Comparison of ENCODE assay signal across 32 mouse cellular contexts in genomic region chr10:106038497-106038896, GRCm38 (mm10).
"Had no signal": no experiment of that assay in that cellular context is flagged by ENCODE, and none has a peak within 500 bp of the region (broad histone marks: within the 10 kb centered on the region; RNA-seq: fewer than 3 reads in every experiment).

No protein-coding gene starts in this region.

- ATAC-seq: liver, embryonic 12.5 days; liver, postnatal 0 days; lung, postnatal 0 days; midbrain, embryonic 13.5 days; midbrain, embryonic 15.5 days; midbrain, embryonic 16.5 days had no signal

- H3K27ac ChIP-seq: limb, embryonic 10.5 days; limb, embryonic 12.5 days; limb, embryonic 13.5 days; limb, embryonic 15.5 days; liver, embryonic 12.5 days; liver, embryonic 13.5 days; liver, embryonic 14.5 days; liver, embryonic 15.5 days; lung, embryonic 15.5 days; macrophage; midbrain, embryonic 10.5 days; midbrain, embryonic 12.5 days; midbrain, embryonic 13.5 days; midbrain, embryonic 15.5 days; neural tube, embryonic 12.5 days; neural tube, embryonic 13.5 days had no signal

- H3K4me2 ChIP-seq: limb, embryonic 12.5 days; limb, embryonic 13.5 days; limb, embryonic 15.5 days; liver, embryonic 11.5 days; liver, embryonic 12.5 days; liver, embryonic 13.5 days; liver, embryonic 15.5 days; lung, embryonic 14.5 days; lung, embryonic 15.5 days; midbrain, embryonic 11.5 days; midbrain, embryonic 12.5 days; midbrain, embryonic 13.5 days; midbrain, embryonic 15.5 days; neural tube, embryonic 12.5 days; neural tube, embryonic 13.5 days had no signal

- DNase-seq: left cerebral cortex, postnatal 4 days; liver; liver, embryonic 13.5 days; liver, postnatal 0 days; lung, adult 18-20 months; lung, adult 2 months; lung, embryonic 14.5 days; lung, postnatal 10 days; lung, postnatal 36 days; lung, postnatal 4 days; midbrain, embryonic 14.5 days had no signal

- H3K4me1 ChIP-seq: limb, embryonic 10.5 days; limb, embryonic 12.5 days; limb, embryonic 13.5 days; limb, embryonic 15.5 days; liver, embryonic 12.5 days; liver, embryonic 13.5 days; liver, embryonic 15.5 days; lung, embryonic 15.5 days; megakaryocyte, embryonic 14.5 days; midbrain, embryonic 10.5 days; midbrain, embryonic 12.5 days; midbrain, embryonic 13.5 days; midbrain, embryonic 15.5 days; neural tube, embryonic 12.5 days; neural tube, embryonic 13.5 days had no signal

- H3K36me3 ChIP-seq: limb, embryonic 10.5 days; limb, embryonic 12.5 days; limb, embryonic 13.5 days; limb, embryonic 15.5 days; liver, embryonic 12.5 days; liver, embryonic 13.5 days; liver, embryonic 15.5 days; lung, embryonic 15.5 days; midbrain, embryonic 10.5 days; midbrain, embryonic 12.5 days; midbrain, embryonic 13.5 days; midbrain, embryonic 15.5 days; neural tube, embryonic 12.5 days; neural tube, embryonic 13.5 days had no signal

- H3K4me3 ChIP-seq: limb, embryonic 10.5 days; limb, embryonic 12.5 days; limb, embryonic 13.5 days; limb, embryonic 15.5 days; liver, embryonic 12.5 days; liver, embryonic 13.5 days; liver, embryonic 15.5 days; lung, embryonic 15.5 days; megakaryocyte, embryonic 14.5 days; midbrain, embryonic 10.5 days; midbrain, embryonic 12.5 days; midbrain, embryonic 13.5 days; midbrain, embryonic 15.5 days; myocyte; neural tube, embryonic 12.5 days; neural tube, embryonic 13.5 days had no signal

- H3K27me3 ChIP-seq: limb, embryonic 12.5 days; limb, embryonic 13.5 days; limb, embryonic 15.5 days; liver, embryonic 12.5 days; liver, embryonic 13.5 days; liver, embryonic 15.5 days; lung, embryonic 15.5 days; megakaryocyte, embryonic 14.5 days; midbrain, embryonic 12.5 days; midbrain, embryonic 13.5 days; midbrain, embryonic 15.5 days; neural tube, embryonic 12.5 days; neural tube, embryonic 13.5 days had no signal

- H3K9me3 ChIP-seq: limb, embryonic 10.5 days; limb, embryonic 12.5 days; limb, embryonic 13.5 days; limb, embryonic 15.5 days; liver, embryonic 12.5 days; liver, embryonic 13.5 days; liver, embryonic 15.5 days; lung, embryonic 15.5 days; midbrain, embryonic 10.5 days; midbrain, embryonic 12.5 days; midbrain, embryonic 13.5 days; midbrain, embryonic 15.5 days; neural tube, embryonic 12.5 days; neural tube, embryonic 13.5 days had no signal

- H3K9ac ChIP-seq: limb, embryonic 12.5 days; limb, embryonic 13.5 days; limb, embryonic 15.5 days; liver, embryonic 12.5 days; liver, embryonic 13.5 days; liver, embryonic 14.5 days; liver, embryonic 15.5 days; liver, postnatal 0 days; lung, embryonic 14.5 days; lung, embryonic 15.5 days; midbrain, embryonic 12.5 days; midbrain, embryonic 13.5 days; midbrain, embryonic 15.5 days; neural tube, embryonic 12.5 days; neural tube, embryonic 13.5 days had no signal
